Mouse (Mus musculus) right cerebral cortex, postnatal 10 days (tissue): ENCODE measurements at regions not wholly inside any gene's neighbourhood (a gene's known extent, or its start where the extent isn't known, plus 50 kb on each side); places are given as distances from the start of the nearest gene placed in this dataset.
"Not testable (repeated sequence)": the region's sequence is repeated elsewhere in the genome, so short reads cannot be mapped to it uniquely, and the experiment has no call there.

Source experiments
- DNase-seq, 2 experiments: peaks; one replicate each; pipeline ENCODE4 v3.0.0; 2021; ENCODE audit warnings: low spot score in 2 of 2

DNA sequence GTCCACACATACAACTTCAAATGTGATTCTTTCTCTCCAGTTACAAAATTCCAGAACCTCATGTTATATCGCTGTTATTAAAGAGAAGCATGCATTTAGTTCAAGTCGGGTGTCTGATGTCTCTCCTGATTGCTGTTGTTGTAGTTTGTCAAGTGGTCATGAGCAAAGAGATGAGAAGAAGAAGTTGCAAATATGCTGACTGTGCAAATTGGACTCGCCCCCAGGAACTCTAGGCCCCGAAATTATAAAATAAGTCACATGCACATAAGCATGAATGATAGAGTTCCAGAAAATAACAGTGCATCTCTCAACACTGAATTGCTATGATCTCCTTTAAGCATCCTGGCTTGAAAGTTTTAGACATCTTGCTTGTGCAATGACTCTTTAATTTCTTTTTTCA, 53.3 kb downstream of the Kif2b start:
- DNase-seq = no peak

GRCm38 (mm10) chr11:91479236-91479635, 98.1 kb downstream of the Kif2b start:
- DNase-seq = no peak

DNA sequence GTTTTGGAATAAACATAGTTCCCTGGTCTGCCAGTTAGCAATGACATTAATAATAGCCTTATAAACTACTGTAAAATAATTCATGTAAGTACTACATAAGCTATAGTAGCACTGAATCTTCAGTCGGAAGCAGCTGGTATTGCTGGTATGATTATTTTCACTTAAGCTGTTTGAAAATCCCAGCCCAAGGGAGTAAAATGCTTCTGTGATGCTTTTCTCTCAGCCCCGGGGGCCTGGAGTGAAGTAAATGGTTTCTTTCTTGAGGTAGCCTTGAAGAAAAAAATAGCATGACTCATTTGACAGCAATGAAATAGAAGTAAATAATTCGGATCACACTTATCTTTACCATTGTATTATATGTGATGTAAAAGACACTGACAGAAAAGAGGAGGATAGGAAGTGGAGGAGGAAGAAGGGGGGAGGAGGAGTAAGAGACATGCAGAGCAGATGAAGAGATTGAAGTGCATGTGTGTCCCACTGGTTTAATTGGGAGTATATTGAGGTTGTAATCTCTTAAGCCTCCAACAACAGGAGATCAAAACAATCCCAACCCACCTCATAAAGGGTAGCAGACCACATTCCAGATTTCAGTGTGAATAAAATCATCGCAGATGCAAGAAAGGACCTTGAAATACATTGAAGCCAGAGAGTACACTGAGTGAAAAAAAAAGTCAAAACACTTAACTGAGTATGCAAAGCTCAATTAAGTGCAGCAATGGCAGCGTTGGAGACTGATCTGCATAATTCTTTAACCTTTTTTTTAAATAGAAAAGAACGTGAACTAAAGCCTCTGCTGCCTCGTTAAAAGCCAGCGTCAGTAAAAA, 113.6 kb downstream of the Kif2b start:
- no peak for DNase-seq

DNA sequence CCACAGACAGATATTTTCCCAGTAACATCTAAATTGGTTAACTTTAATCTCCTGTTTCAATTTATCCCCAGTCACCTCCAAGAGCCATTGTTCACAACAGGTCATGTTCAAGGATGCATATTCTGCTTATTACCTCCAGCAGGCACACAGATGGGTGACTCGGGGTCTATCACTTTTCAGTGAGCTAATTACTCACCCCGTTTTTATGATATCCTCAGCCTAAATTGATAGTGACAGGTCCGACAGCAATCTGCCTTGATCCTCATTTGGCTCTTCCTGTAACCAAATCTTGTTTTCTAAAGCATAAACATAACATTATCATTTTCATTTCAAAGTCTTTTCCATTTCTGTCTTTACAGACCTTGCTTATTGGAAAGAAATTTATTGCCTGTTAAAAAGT, 115.4 kb downstream of the Kif2b start:
- no peak for DNase-seq

DNA sequence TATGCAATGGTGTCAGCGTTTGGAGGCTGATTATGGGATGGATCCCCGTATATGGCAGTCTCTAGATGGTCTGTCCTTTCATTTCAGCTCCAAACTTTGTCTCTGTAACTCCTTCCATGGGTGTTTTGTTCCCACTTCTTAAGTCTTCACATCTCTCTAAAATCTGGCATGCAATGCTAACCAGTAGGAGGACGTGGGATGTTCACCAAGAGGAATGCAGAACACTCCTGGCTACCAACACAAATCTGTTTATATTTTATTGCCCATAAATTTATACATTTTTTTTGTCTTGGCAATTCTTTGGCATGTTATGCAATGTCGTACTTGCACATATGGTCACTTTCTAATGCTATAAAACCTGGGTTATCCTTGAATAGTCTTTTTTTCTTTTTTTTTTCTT, 135.0 kb downstream of the Kif2b start:
- DNase-seq = no peak

DNA sequence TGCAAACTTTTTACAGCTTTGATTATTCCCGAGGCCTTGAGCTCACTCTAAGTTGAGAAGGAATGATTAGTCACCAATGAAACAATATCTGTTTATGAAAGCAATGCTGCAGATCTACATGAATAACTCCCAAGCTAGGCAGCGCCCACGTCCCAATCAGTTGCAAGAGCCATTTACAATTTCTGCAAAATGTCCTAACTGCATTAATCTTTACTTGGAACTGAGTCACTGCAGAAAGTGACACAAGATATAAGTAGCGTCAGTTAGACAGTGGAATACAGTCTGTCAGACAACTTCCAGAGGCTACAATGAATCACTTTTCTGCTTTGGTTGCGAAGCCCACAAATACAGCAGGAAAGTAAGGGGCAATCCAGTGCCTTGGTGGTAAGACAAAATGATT, 145.2 kb downstream of the Kif2b start:
- no peak for DNase-seq

DNA sequence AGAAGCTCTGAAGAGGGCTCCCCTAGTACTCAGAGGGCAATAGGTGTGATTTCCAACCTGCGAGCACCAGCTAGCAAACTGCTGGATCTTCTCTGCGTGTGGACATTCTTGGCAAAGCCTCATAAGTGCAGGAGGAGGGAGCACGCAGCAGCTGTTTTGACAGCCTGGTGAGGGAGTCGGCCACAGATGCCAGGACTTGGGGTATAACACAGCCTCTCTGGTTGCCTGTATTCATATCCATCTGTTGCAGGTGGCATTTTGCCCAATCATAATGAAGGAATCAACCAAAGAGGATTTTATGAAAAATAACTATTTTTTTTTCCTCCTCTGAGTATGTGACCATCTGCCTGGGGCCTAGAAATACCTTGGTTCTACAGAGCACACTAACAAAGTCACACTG, 150.6 kb downstream of the Kif2b start:
- DNase-seq = peak; percentile 75 to 89

DNA sequence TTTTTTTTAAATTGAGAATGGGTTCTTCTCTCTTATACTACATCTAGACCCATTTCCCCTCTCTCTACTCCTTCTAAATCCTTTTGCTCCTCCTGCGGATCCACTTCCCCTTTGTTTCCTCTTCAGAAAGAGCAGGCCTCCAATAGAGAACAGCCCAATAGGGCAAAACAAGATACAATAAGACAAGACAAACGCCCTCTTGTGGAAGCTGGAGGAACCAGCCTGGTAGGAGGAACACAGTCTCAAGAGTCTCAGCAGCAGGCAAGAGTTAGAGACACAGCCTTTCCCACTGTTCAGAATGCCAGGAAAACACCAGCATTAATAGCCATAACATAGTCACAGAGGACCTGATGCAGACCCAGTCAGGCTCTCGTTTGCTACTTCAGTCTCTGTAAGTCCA, 190.2 kb downstream of the Kif2b start:
- no peak for DNase-seq

- DNase-seq = no peak
These were observed 220.3 kb downstream of the Kif2b start for GRCm38 (mm10) chr11:91357029-91357428.

DNA sequence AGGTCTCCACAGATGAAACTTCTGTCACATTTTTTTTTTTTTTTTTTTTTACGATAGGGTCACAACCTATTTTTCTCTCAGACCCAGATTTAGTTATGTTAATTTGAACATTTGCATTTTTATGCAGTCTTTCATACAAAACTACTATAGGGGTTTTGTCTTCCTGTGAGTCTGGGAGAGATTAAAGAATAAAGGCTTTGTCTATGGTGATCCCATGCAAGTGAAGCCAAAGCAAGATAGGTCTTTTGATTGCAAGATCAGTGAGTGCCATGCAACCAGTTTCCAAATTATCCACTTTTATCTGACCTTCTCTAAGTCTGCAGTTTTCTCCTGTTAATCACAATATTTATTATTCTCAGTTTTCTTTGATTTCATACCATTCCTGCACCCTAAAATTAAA, 234.7 kb downstream of the Kif2b start:
- no peak for DNase-seq

DNA sequence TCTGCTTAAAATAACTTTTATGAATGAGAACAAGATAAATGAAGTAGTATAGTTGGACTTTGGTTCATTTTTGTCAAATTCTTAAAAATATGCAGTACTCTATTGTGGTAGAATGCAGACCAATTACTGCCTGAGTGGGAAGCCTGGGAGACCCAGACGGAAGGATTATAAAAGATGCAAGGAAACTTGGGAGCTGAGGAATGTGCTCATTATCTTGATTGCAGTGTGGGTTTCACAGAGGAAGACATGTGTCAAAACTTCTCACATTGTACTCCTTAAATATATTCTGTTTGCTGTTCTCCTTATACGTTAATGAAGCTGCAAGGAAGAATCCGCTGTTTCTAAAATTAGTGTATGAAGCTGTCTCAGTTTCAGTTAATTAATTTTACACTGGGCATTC, 244.3 kb downstream of the Kif2b start:
- peak; percentile 17 to 28 for DNase-seq

DNA sequence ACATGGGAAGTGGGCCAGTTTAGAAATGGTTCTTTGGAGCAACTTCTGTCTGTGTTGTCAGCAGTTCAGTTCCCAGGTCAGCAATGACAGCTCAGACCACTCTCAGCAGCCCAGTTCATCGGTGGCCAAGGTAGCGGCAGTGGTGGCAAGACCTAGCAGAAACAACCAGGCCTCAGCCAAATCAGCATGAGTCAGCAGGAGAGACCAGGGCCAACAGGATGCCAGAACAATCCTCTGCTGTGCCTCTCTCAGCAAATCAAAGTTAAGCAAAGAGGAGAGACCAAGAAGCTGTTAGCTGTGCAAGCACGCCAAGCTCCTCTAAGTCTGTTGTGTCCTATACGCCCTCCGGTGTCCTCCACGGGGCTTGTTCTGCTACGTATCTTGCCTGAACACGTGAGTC, 249.8 kb downstream of the Kif2b start:
- DNase-seq = peak in 1 of 2 experiments; percentile 17

DNA sequence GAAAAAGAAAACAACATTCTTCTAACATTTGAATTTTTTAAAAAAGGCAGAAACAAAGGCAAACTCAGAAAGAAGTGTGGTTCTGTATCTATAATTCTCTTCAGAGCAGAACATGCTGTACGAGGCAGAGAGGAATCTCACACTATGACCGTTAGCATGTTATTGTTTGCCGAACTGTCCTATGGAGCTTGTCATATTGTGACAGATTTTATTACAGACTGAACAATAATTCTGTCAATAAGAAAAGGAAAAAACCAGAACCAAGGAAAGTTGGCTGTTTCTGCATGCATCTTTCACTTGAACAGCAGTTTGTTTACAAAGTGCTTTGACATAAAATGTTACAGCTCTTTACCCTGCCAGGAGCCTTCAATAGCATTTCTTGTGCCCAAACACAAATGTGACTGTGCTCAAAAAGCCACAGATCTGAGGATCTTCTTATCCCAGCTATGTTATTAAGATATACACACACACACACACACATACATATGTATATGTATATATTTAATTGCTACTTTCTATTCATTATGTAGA, 267.1 kb downstream of the Kif2b start:
- no peak for DNase-seq

- peak; percentile 55 to 70 for DNase-seq
These were observed 287.9 kb downstream of the Kif2b start for GRCm38 (mm10) chr11:91289194-91290123.

- DNase-seq = no peak
These were observed 291.0 kb downstream of the Kif2b start for GRCm38 (mm10) chr11:91286376-91286775.

GRCm38 (mm10) chr11:91262216-91262615, 315.1 kb downstream of the Kif2b start:
- DNase-seq = no peak

DNA sequence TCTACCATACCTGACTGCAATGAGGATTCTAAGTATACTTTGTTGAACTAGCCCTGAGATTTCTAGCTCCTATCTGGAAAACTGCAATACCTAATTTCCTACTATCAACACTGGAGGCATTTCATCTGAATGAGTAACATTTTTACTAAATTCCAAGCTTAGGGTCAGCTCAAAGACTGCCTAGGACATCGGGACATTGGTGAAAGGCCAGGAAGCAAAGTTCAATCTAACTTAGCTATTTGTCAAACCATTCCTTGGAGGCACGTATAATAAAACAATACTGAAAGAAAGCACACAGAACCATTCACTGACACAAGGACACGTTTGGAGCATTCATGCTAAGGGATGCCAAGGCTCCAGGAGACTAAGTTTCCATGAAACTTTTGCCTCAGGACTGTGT, 335.3 kb downstream of the Kif2b start:
- not testable (repeated sequence) for DNase-seq

GRCm38 (mm10) chr11:91216158-91216557, 361.2 kb downstream of the Kif2b start:
- no peak for DNase-seq

- DNase-seq = no peak
These were observed 364.3 kb downstream of the Kif2b start for GRCm38 (mm10) chr11:91213104-91213503.

DNA sequence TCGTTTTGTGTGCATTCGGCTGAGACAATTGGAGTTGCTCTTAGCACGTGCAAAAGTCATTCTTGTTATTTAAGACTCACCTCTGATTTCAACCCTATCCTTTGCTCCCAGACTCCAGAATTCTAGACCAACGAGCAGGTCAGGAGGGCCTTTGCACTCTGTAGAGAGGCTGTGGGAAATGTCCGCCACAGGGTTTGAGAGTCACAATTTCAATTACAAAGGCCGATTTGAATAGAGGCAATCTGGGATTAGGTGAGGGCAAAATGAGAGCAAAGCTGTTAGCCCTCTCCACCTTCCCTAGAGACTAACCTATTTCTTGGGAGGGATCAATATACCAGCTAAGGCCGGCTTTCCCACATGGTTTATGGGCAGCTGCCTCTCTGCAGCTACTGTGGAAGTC, 370.9 kb downstream of the Kif2b start:
- DNase-seq = no peak

DNA sequence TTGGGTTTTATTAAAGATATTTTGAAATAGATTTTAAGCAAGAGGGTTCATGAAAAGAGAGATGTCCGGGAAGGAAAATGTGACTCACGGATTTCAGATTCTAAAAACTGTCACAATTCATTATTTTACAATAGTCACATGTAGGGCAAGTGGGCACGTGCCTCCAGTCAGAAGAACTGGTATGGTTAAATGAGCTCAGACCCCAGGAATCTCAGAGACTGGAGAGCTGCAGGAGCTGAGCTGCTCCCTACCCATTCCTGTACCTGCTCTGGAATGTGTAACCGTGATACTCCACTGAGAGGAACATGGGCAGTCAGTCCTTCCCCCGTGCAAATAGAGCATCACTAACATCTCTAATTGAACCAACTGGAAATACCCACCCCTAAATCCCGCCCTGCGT, 372.9 kb downstream of the Kif2b start:
- no peak for DNase-seq

- no peak for DNase-seq
These were observed 380.5 kb downstream of the Kif2b start for GRCm38 (mm10) chr11:91196841-91197240.

DNA sequence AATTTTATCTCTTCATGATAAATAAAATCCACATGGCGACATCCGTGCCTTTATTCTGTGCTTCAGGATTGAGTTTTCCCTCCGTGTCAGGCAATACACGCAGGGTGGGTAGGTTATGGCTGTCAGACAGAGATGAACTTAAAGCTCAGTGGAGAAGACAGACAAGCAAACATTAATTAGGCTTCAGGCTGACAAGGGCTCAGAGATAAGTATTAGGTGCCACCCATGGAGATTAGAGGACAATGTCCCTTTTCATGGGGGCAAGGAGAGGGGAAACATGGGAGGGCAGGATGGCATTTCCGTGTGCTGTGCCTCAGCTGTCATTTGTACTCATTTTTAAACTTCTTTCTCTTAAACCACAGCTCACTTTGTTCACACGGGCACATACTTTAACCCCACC, 381.0 kb downstream of the Kif2b start:
- DNase-seq = no peak
